Mouse (Mus musculus) liver, embryonic 15.5 days (tissue): Measurements from ENCODE around the gene Asb11. TPM values are rescaled to one million over a fixed set of nuclear protein-coding genes. Genes with fewer than 3 reads are reported as not detected.

ENCODE experiments used
- ATAC-seq: fragments of 200-750 bp; cut with Nextera tagmentation; 2 replicates; pipeline ENCODE4 v1.8.0; 2017; ENCODE audit warnings: moderate number of reproducible peaks, mild to moderate bottlenecking, moderate library complexity; ENCODE audit not compliant: insufficient read depth
- H3K27ac ChIP-seq: fragments of 300-500 bp; sonication (generic); replicated peaks from 2 replicates; pipeline ENCODE4 v1.5.1; 2015; ENCODE audit warnings: mild to moderate bottlenecking, inconsistent platforms
- H3K27me3 ChIP-seq: fragments of 300-500 bp; sonication (generic); 2 replicates; pipeline ENCODE4 v1.6.1; 2015; ENCODE audit warnings: mild to moderate bottlenecking, inconsistent platforms
- H3K36me3 ChIP-seq: fragments of 300-500 bp; sonication (generic); replicated peaks from 2 replicates; pipeline ENCODE4 v1.6.1; 2015; ENCODE audit warnings: moderate library complexity, mild to moderate bottlenecking, inconsistent platforms
- H3K4me1 ChIP-seq: fragments of 300-500 bp; sonication (generic); replicated peaks from 2 replicates; pipeline ENCODE4 v1.6.1; 2015; ENCODE audit warnings: inconsistent platforms
- H3K4me2 ChIP-seq: fragments of 300-500 bp; sonication (generic); 2 replicates; pipeline ENCODE4 v1.6.1; 2015; ENCODE audit warnings: moderate library complexity, mild to moderate bottlenecking, inconsistent platforms
- H3K4me3 ChIP-seq: fragments of 300-500 bp; sonication (generic); replicated peaks from 2 replicates; pipeline ENCODE4 v1.5.1; 2015; ENCODE audit warnings: mild to moderate bottlenecking, inconsistent platforms
- H3K9ac ChIP-seq: fragments of 300-500 bp; sonication (generic); 2 replicates; pipeline ENCODE4 v1.6.1; 2015; ENCODE audit warnings: moderate library complexity, mild to moderate bottlenecking, inconsistent platforms
- H3K9me3 ChIP-seq: fragments of 300-500 bp; sonication (generic); replicated peaks from 2 replicates; pipeline ENCODE4 v1.6.1; 2016; ENCODE audit warnings: inconsistent platforms
- WGBS: fragments of 180-500 bp; shearing (Covaris S2); methylation state at CpG from one replicate; pipeline ENCODE4 v1.1.7; 2015; ENCODE audit warnings: mixed read lengths; ENCODE audit not compliant: insufficient replicate concordance; 5-methylcytosine and 5-hydroxymethylcytosine counted together
- polyA plus RNA-seq: library from polyadenylated mRNA; unstranded; fragments of >200 nt; fragmentation: Nextera tagmentation; extraction: Ambion mirVana; gene quantifications from 2 replicates; pipeline ENCODE4 v1.2.1, GENCODE M21; 2015

Gene Asb11
- polyA plus RNA-seq, 1 experiment from 2014 or later: 0.08 TPM

- Histone ChIP-seq H3K36me3 (no peaks in the 10 kb centered on the region), H3K9me3 (no peaks in the 10 kb centered on the region), H3K4me2 (no peak overlapping the region), H3K27me3 (no peaks in the 10 kb centered on the region), H3K9ac (no peak overlapping the region), H3K27ac (no peak overlapping the region), H3K4me3 (no peak overlapping the region), H3K4me1 (peaks cover 18% of the 10 kb centered on the region)
- 78% methylated on average over 12 of the region's 12 CpGs for WGBS
- no peak for ATAC-seq
Measured at GRCm38 (mm10) chrX:164445601-164446000, 8.8 kb downstream of the Asb11 start.

GRCm38 (mm10) chrX:164446106-164446551, 9.3 kb downstream of the Asb11 start:
- Histone ChIP-seq H3K4me3 (no peak overlapping the region), H3K27ac (no peak overlapping the region), H3K4me2 (no peak overlapping the region), H3K27me3 (no peaks in the 10 kb centered on the region), H3K9me3 (no peaks in the 10 kb centered on the region), H3K9ac (no peak overlapping the region), H3K4me1 (peaks cover 18% of the 10 kb centered on the region), H3K36me3 (no peaks in the 10 kb centered on the region)
- no peak for ATAC-seq
- 58% methylated on average over 10 of the region's 10 CpGs for WGBS

- no peaks in the 10 kb centered on the region for H3K36me3 ChIP-seq
- no peak overlapping the region for H3K9ac ChIP-seq
- peak overlapping the region; percentile 82 for H3K27ac ChIP-seq
- WGBS: 49% methylated on average over 9 of the region's 9 CpGs
- ATAC-seq: peak; percentile 66
- peak overlapping the region; percentile 35 for H3K4me2 ChIP-seq
- H3K9me3 ChIP-seq: no peaks in the 10 kb centered on the region
- no peaks in the 10 kb centered on the region for H3K27me3 ChIP-seq
- H3K4me1 ChIP-seq: peaks cover 18% of the 10 kb centered on the region
- H3K4me3 ChIP-seq: no peak overlapping the region
Measured at GRCm38 (mm10) chrX:164446835-164447681, 10.3 kb downstream of the Asb11 start.

GRCm38 (mm10) chrX:164447682-164448071, 10.9 kb downstream of the Asb11 start:
- no peak overlapping the region for H3K4me3 ChIP-seq
- H3K4me2 ChIP-seq: peak overlapping the region; percentile 35; the same call in 1 of the 2 replicates
- ATAC-seq: peak; percentile 92
- peak overlapping the region; percentile 82 for H3K27ac ChIP-seq
- WGBS: 31% methylated on average over 2 of the region's 2 CpGs
- H3K4me1 ChIP-seq: peaks cover 18% of the 10 kb centered on the region
- no peaks in the 10 kb centered on the region for H3K9me3 ChIP-seq
- no peak overlapping the region for H3K9ac ChIP-seq
- H3K27me3 ChIP-seq: no peaks in the 10 kb centered on the region
- H3K36me3 ChIP-seq: no peaks in the 10 kb centered on the region

- WGBS: 20% methylated on average over 3 of the region's 3 CpGs
- ATAC-seq: 0 out of 2 replicates have a peak, but pooled peaks have one; percentile 20
- Histone ChIP-seq H3K4me2 (no peak overlapping the region), H3K36me3 (no peaks in the 10 kb centered on the region), H3K4me1 (peaks cover 18% of the 10 kb centered on the region), H3K27me3 (peaks cover 3% of the 10 kb centered on the region; the same call in 1 of the 2 replicates), H3K9ac (no peak overlapping the region), H3K27ac (no peak overlapping the region), H3K9me3 (no peaks in the 10 kb centered on the region), H3K4me3 (no peak overlapping the region)
Measured at GRCm38 (mm10) chrX:164449201-164449600, 12.4 kb downstream of the Asb11 start.

GRCm38 (mm10) chrX:164459205-164459878, 22.5 kb downstream of the Asb11 start:
- 42% methylated on average over 6 of the region's 6 CpGs for WGBS
- H3K27ac ChIP-seq: no peak overlapping the region
- no peak for ATAC-seq

GRCm38 (mm10) chrX:164502258-164502657, 65.5 kb downstream of the Asb11 start:
- Histone ChIP-seq H3K9me3 (no peaks in the 10 kb centered on the region), H3K36me3 (no peaks in the 10 kb centered on the region), H3K9ac (no peak overlapping the region), H3K4me2 (no peak overlapping the region), H3K4me1 (no peaks in the 10 kb centered on the region), H3K27me3 (no peaks in the 10 kb centered on the region), H3K4me3 (no peak overlapping the region), H3K27ac (no peak overlapping the region)
- no peak for ATAC-seq
- 61% methylated on average over 2 of the region's 2 CpGs for whole genome bisulfite sequencing

More at GRCm38 (mm10) chrX:164459205-164459878, 22.5 kb downstream of the Asb11 start:
- H3K9ac ChIP-seq: no peak overlapping the region
- H3K4me3 ChIP-seq: no peak overlapping the region
- no peak overlapping the region for H3K4me2 ChIP-seq
- no peaks in the 10 kb centered on the region for H3K36me3 ChIP-seq
- no peaks in the 10 kb centered on the region for H3K9me3 ChIP-seq
- no peaks in the 10 kb centered on the region; the same call in 1 of the 2 replicates for H3K27me3 ChIP-seq
- H3K4me1 ChIP-seq: no peaks in the 10 kb centered on the region

- WGBS: 53% methylated on average over 10 of the region's 10 CpGs
- Histone ChIP-seq H3K9me3 (no peaks in the 10 kb centered on the region), H3K36me3 (no peaks in the 10 kb centered on the region), H3K4me3 (no peak within 1 kb of the TSS), H3K27ac (no peak within 1 kb of the TSS), H3K9ac (no peak within 1 kb of the TSS), H3K4me2 (no peak within 1 kb of the TSS), H3K27me3 (no peaks in the 10 kb centered on the region), H3K4me1 (no peaks in the 10 kb centered on the region)
- ATAC-seq: no peak
Measured at GRCm38 (mm10) chrX:164505709-164506498, 69.1 kb downstream of the Asb11 start, which contains the start of gene Asb9. TSS of gene Asb9 (plus strand) at chrX:164506327.

GRCm38 (mm10) chrX:164507068-164507467, 70.3 kb downstream of the Asb11 start:
- Histone ChIP-seq H3K4me3 (no peak overlapping the region), H3K9me3 (no peaks in the 10 kb centered on the region), H3K27ac (no peak overlapping the region), H3K36me3 (no peaks in the 10 kb centered on the region), H3K4me1 (no peaks in the 10 kb centered on the region), H3K4me2 (no peak overlapping the region), H3K27me3 (peaks cover 3% of the 10 kb centered on the region; the same call in 1 of the 2 replicates), H3K9ac (no peak overlapping the region)
- WGBS: 63% methylated on average over 4 of the region's 4 CpGs
- ATAC-seq: no peak

- H3K4me1 ChIP-seq: no peaks in the 10 kb centered on the region
- H3K27me3 ChIP-seq: peaks cover 3% of the 10 kb centered on the region; the same call in 1 of the 2 replicates
- H3K9ac ChIP-seq: no peak overlapping the region
- H3K9me3 ChIP-seq: no peaks in the 10 kb centered on the region
- H3K4me3 ChIP-seq: no peak overlapping the region
- H3K27ac ChIP-seq: no peak overlapping the region
- no peaks in the 10 kb centered on the region for H3K36me3 ChIP-seq
- 36% methylated on average over 3 of the region's 3 CpGs for WGBS
- no peak overlapping the region for H3K4me2 ChIP-seq
- no peak for ATAC-seq
Measured at GRCm38 (mm10) chrX:164508728-164509127, 71.9 kb downstream of the Asb11 start.
